Mouse (Mus musculus) stomach, postnatal 0 days (tissue): ENCODE results near the gene Nhsl2.

Experiments used
- CTCF ChIP-seq: IDR thresholded peaks from 2 replicates; pipeline ENCODE4 v1.5.1; 2016; ENCODE audit warnings: antibody characterized with exemption, low read depth, mild to moderate bottlenecking, moderate library complexity
- EP300 ChIP-seq: optimal IDR thresholded peaks from 2 replicates; pipeline ENCODE3; 2016; ENCODE audit warnings: antibody characterized with exemption

DNA sequence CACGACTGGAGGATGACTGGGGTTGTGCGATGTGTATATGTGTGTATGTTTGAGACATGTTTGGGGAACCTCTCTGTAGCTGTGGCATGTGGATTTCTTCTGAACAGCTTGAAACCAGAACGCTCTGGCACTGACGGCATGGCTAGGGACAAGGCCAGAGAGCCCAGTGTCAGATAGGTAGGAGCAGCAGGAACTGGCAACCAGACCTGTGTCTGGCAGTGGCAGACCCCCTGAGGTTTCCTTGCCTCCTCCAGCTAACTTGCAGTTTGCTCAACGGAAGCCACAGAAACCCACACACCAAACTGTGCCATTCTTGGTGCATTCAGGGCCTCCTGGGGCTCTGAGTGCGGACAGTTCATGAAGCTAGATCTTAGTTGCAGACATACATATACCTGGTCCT, 81.1 kb downstream of the Nhsl2 start:
- TF ChIP-seq CTCF (no peak), EP300 (no peak)
